Mouse (Mus musculus) layer of hippocampus, adult 9-10 months (tissue): ENCODE data around the gene Gm11236.
A peak's percentile ranks its signal among the peaks of the same experiment; 100 is the strongest.
"Not testable (repeated sequence)": the region's sequence is repeated elsewhere in the genome, so short reads cannot be mapped to it uniquely, and the experiment has no call there.

ENCODE experiments used
- DNase-seq: peaks from one replicate; pipeline ENCODE4 v3.0.0; 2022; ENCODE audit warnings: low spot score

Gene Gm11236

DNA sequence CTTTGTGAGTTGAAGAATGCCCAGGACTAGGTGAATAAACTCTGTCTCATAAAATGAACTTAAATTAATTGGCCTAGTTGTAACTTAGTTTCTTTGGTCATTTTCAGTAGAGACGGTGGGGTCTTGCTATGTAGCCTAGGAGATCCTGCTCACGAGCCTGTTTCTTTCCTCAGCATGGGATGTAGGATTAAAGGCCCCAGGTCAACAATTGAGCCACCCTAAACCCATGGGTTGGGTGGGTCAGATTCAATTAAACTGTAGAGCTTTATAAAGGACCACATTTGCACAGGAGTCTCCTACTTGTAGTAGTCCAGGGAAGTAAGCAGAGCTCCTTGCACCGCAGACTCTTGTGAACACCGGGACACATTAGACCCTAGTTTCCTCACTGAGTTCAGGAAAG is at the start of gene Gm11236:
TSS of gene Gm11236 (plus strand) at position 301 of the 400 bp plus-strand sequence.
- not testable (repeated sequence) for DNase-seq

GRCm38 (mm10) chr4:73599248-73599647 is 38.7 kb upstream of the Gm11236 start:
- DNase-seq = peak; percentile 36

- DNase-seq = not testable (repeated sequence)
Observed at GRCm38 (mm10) chr4:73607581-73607980, 30.3 kb upstream of the Gm11236 start, which contains the start of gene Gm11238. TSS of gene Gm11238 (plus strand) at chr4:73607881.

GRCm38 (mm10) chr4:73622684-73623083 is 15.2 kb upstream of the Gm11236 start, which contains the start of gene Gm11237:
TSS of gene Gm11237 (plus strand) at chr4:73622984.
- not testable (repeated sequence) for DNase-seq

DNA sequence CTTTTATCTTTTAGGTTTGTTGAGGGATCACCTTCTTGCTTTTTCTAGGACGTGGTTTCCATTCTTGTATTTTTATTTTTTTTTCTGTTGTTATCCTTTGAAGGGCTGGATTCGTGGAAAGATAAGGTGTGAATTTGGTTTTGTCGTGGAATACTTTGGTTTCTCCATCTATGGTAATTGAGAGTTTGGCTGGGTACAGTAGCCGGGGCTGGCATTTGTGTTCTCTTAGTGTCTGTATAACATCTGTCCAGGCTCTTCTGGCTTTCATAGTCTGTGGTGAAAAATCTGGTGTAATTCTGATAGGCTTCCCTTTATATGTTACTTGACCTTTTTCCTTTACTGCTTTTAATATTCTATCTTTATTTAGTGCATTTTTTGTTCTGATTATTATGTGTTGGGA is 23.9 kb downstream of the Gm11236 start:
- DNase-seq = not testable (repeated sequence)

DNA sequence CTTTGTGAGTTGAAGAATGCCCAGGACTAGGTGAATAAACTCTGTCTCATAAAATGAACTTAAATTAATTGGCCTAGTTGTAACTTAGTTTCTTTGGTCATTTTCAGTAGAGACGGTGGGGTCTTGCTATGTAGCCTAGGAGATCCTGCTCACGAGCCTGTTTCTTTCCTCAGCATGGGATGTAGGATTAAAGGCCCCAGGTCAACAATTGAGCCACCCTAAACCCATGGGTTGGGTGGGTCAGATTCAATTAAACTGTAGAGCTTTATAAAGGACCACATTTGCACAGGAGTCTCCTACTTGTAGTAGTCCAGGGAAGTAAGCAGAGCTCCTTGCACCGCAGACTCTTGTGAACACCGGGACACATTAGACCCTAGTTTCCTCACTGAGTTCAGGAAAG is 30.1 kb downstream of the Gm11236 start, which contains the start of gene Gm11239:
TSS of gene Gm11239 (plus strand) at position 301 of the 400 bp plus-strand sequence.
- DNase-seq = not testable (repeated sequence)

DNA sequence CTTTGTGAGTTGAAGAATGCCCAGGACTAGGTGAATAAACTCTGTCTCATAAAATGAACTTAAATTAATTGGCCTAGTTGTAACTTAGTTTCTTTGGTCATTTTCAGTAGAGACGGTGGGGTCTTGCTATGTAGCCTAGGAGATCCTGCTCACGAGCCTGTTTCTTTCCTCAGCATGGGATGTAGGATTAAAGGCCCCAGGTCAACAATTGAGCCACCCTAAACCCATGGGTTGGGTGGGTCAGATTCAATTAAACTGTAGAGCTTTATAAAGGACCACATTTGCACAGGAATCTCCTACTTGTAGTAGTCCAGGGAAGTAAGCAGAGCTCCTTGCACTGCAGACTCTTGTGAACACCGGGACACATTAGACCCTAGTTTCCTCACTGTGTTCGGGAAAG is 45.3 kb downstream of the Gm11236 start, which contains the start of gene Gm428:
TSS of gene Gm428 (plus strand) at position 301 of the 400 bp plus-strand sequence.
- DNase-seq = not testable (repeated sequence)
